Mouse (Mus musculus) E14TG2a.4 (cell line): ENCODE data around the gene 4933427I04Rik.

Source experiments
- CTCF ChIP-seq: conservative IDR thresholded peaks from 2 replicates; pipeline ENCODE4 v1.5.1; 2014; ENCODE audit warnings: low read length
- POU5F1 ChIP-seq: IDR thresholded peaks from 2 replicates; pipeline ENCODE4 v1.6.1; 2014; ENCODE audit warnings: low read length, borderline replicate concordance

- TF ChIP-seq CTCF (no peak), POU5F1 (no peak)
These were observed 17.4 kb upstream of the 4933427I04Rik start for GRCm38 (mm10) chr4:123842126-123842525.
